Mouse (Mus musculus) erythroblast, embryonic 14.5 days (primary cell): ENCODE data around the gene Vstm2l.

Experiments used
- GATA1 ChIP-seq: IDR thresholded peaks from 2 replicates; pipeline ENCODE4 v1.6.1; 2012; ENCODE audit warnings: low read length, inconsistent platforms, mixed read lengths
- TAL1 ChIP-seq: IDR thresholded peaks from 3 replicates; pipeline ENCODE4 v1.6.1; 2012; ENCODE audit warnings: low read length, inconsistent platforms, mixed read lengths

DNA sequence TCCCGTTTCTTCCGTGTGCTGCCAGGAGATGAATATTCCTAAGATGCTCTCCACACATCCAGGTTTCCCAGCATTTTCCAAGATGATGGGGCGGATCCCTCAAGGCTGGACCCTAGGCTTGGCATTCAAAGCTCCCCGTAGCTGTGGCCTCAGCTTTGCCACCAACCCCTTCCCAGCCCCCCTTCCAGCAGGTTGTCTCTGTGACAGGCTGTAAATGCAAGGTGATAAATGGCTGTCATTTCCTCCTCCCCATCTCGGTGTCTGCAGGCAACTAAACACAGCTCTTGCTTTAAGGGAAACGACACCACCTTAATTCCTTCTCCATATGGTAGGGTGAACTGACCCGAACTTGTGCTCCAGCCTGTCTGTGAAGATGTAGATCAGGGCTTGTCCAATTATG lies 61.1 kb downstream of the Vstm2l start:
- TF ChIP-seq GATA1, result no peak
- TF ChIP-seq TAL1, result no peak
